Mouse (Mus musculus) intestine, postnatal 0 days (tissue): Measurements from ENCODE around the gene Hmga1b. TPM values are rescaled to one million over a fixed set of nuclear protein-coding genes. Genes with fewer than 3 reads are reported as not detected.
"Not testable (repeated sequence)": the region's sequence is repeated elsewhere in the genome, so short reads cannot be mapped to it uniquely, and the experiment has no call there.

ENCODE experiments used
- ATAC-seq: fragments of 200-750 bp; cut with Nextera tagmentation; 2 replicates; pipeline ENCODE4 v1.8.0; 2017; ENCODE audit warnings: mild to moderate bottlenecking, moderate TSS enrichment, moderate library complexity
- H3K27ac ChIP-seq: fragments of 300-500 bp; sonication (generic); 2 replicates; pipeline ENCODE4 v1.5.1; 2014; ENCODE audit warnings: mild to moderate bottlenecking, low read depth, low read length, moderate library complexity
- H3K27me3 ChIP-seq: fragments of 300-500 bp; sonication (generic); replicated peaks from 2 replicates; pipeline ENCODE4 v1.6.1; 2014; ENCODE audit warnings: low read length, mixed read lengths; ENCODE audit not compliant: control insufficient read depth, insufficient read depth
- H3K36me3 ChIP-seq: fragments of 300-500 bp; sonication (generic); 2 replicates; pipeline ENCODE4 v1.6.1; 2014; ENCODE audit warnings: mild to moderate bottlenecking, moderate library complexity; ENCODE audit not compliant: control insufficient read depth, insufficient read depth
- H3K4me1 ChIP-seq: fragments of 300-500 bp; sonication (generic); replicated peaks from 2 replicates; pipeline ENCODE4 v1.6.1; 2014; ENCODE audit warnings: antibody characterized with exemption, low read length, mixed read lengths; ENCODE audit not compliant: control insufficient read depth, insufficient read depth
- H3K4me2 ChIP-seq: fragments of 300-500 bp; sonication (generic); replicated peaks from 2 replicates; pipeline ENCODE4 v1.6.1; 2014; ENCODE audit warnings: low read depth, mild to moderate bottlenecking, moderate library complexity
- H3K4me3 ChIP-seq: fragments of 300-500 bp; sonication (generic); 2 replicates; pipeline ENCODE4 v1.5.1; 2014; ENCODE audit warnings: low read depth, low read length
- H3K9ac ChIP-seq: fragments of 300-500 bp; sonication (generic); 2 replicates; pipeline ENCODE4 v1.6.1; 2014; ENCODE audit warnings: mild to moderate bottlenecking, low read depth, low read length
- H3K9me3 ChIP-seq: fragments of 300-500 bp; sonication (generic); 2 replicates; pipeline ENCODE4 v1.6.1; 2016; ENCODE audit warnings: mixed run types; ENCODE audit not compliant: control insufficient read depth
- CTCF ChIP-seq: sonication (generic); IDR thresholded peaks from 2 replicates; pipeline ENCODE4 v1.5.1; 2016; ENCODE audit warnings: low read depth, mild to moderate bottlenecking, control low read depth, antibody characterized with exemption, moderate library complexity
- WGBS: fragments of 180-500 bp; shearing (Covaris S2); extraction: QIAGEN DNeasy Blood & Tissue Kit; methylation state at CpG from one replicate; pipeline ENCODE4 v1.1.7; 2014; 5-methylcytosine and 5-hydroxymethylcytosine counted together
- polyA plus RNA-seq: library from polyadenylated mRNA; unstranded; fragments of >200 nt; fragmentation: Nextera tagmentation; extraction: Ambion mirVana; gene quantifications from 2 replicates; pipeline ENCODE4 v1.2.1, GENCODE M21; 2015

Hmga1b gene
- polyA plus RNA-seq: 10.8 and 12.2 TPM in 2 replicates

DNA sequence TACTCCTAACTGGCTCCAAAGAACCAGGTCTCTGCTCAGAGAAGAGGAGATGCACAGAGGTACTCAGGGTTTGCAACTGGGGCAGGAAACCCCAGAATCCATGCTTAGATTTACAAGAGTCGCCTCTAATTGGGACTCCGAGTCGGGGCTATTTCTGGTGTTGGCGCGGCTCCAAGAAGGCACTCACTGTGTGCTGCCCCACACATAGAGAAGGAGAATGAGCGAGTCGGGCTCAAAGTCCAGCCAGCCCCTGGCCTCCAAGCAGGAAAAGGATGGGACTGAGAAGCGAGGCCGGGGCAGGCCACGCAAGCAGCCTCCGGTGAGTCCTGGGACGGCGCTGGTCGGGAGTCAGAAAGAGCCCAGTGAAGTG lies at the start of gene Hmga1b:
Gene Hmga1b, plus strand, starts transcription at position 123 of the 370 bp plus-strand sequence.
- H3K4me2 ChIP-seq: peak within 1 kb of the TSS; percentile 49
- ATAC-seq: peak; percentile 91
- H3K9me3 ChIP-seq, H3K27me3 ChIP-seq, H3K4me3 ChIP-seq, H3K36me3 ChIP-seq, H3K4me1 ChIP-seq: not testable (repeated sequence)
- H3K9ac ChIP-seq: peak within 1 kb of the TSS; percentile 22; the same call in 1 of the 2 replicates
- WGBS: 6% methylated on average over 13 of the region's 14 CpGs
- H3K27ac ChIP-seq: peak within 1 kb of the TSS; percentile 92

DNA sequence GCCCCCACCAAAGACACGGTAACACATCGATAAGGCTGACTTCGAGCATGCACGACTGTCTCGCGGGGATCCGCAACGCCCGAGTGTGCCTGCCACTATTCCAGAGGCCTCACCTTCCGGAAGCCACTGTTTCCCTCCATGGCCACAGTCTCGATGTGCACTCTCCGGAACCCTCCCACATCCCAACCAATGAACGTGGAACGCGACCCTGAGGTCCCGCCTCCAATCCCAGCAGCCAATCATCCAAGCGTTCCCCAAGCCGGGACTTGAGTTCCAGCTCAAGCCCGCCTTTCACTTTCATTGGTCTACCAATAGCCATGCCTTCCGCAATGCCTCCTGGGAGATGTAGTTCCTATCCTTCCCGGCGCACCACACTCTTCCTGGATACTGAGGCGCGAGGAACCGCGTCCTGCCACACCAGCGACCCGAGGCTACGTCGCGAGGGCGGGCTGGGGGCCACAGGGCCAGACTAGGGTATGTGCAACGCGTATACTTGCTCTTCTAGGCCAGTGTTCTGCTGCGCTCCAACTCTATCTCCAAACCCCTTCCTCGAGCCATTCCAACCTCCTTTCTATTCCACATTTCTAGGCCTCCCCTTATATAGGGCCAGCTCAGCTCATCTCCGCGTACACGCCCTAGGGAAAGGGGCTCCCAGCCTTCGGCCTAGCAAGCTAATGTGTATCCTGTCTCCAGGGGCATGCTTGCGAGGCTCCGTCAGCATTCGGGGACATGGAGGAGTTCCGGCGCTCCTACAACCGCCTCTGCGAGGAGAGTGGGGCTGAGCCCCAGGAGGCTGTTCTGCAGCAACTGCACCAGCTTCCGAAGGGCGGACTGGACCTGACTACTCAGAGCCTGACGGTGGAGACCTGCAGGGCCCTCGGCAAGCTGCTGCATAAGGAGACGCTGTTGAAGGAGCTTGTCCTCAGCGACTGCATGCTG lies 48.7 kb upstream of the Hmga1b start, which contains the start of the genes Cenpx and Lrrc45:
Gene Cenpx, minus strand, starts transcription at position 159 of the 939 bp plus-strand sequence.
Gene Lrrc45, plus strand, starts transcription at position 346 of the 939 bp plus-strand sequence.
- Histone ChIP-seq H3K4me2 (peak within 1 kb of the TSS; percentile 96), H3K36me3 (peaks cover 49% of the 10 kb centered on the region), H3K9me3 (no peaks in the 10 kb centered on the region), H3K4me3 (peak within 1 kb of the TSS; percentile 56), H3K4me1 (peaks cover 7% of the 10 kb centered on the region), H3K9ac (peak within 1 kb of the TSS; percentile 61), H3K27ac (peak within 1 kb of the TSS; percentile 64), H3K27me3 (no peaks in the 10 kb centered on the region)
- peak; percentile 91 for ATAC-seq
- TF ChIP-seq CTCF: no peak
- under 1% methylated on average over 53 of the region's 53 CpGs for WGBS

DNA sequence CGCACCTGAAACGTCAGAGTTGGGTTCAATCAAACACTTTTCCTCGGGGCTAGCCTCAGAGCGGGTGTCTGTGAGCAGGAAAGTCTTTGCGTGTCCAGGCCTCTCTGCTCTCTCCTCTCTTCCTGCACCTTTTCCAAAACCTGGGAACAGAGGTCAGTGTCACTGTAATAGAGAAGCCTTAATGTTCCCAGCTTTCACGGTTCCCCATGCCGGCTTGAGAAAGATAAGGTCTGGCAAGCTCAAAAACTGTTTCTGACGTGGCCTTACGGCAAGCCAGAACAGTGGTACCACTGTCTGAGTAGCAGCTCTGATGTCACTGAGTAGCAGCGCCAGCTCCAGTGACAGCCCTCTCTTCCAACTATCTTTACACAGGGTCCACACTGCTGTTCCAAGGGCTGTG lies 48.0 kb upstream of the Hmga1b start:
- no peak for ATAC-seq
- H3K9me3 ChIP-seq: no peaks in the 10 kb centered on the region
- H3K27me3 ChIP-seq: no peaks in the 10 kb centered on the region
- peaks cover 53% of the 10 kb centered on the region for H3K36me3 ChIP-seq
- peak overlapping the region; percentile 59 for H3K9ac ChIP-seq
- WGBS: 40% methylated on average over 10 of the region's 10 CpGs
- H3K4me3 ChIP-seq: peak overlapping the region; percentile 56
- peak overlapping the region; percentile 96 for H3K4me2 ChIP-seq
- no peak overlapping the region for H3K27ac ChIP-seq
- no peak for TF ChIP-seq CTCF
- peaks cover 7% of the 10 kb centered on the region for H3K4me1 ChIP-seq

GRCm38 (mm10) chr11:120715131-120715530 lies 47.5 kb upstream of the Hmga1b start:
- Histone ChIP-seq H3K4me2 (peak overlapping the region; percentile 96; the same call in 1 of the 2 replicates), H3K9ac (no peak overlapping the region), H3K27me3 (no peaks in the 10 kb centered on the region), H3K9me3 (no peaks in the 10 kb centered on the region), H3K27ac (no peak overlapping the region), H3K4me1 (peaks cover 7% of the 10 kb centered on the region), H3K4me3 (no peak overlapping the region), H3K36me3 (peaks cover 49% of the 10 kb centered on the region)
- ATAC-seq: no peak
- no peak for TF ChIP-seq CTCF
- 90% methylated on average over 9 of the region's 9 CpGs for WGBS

DNA sequence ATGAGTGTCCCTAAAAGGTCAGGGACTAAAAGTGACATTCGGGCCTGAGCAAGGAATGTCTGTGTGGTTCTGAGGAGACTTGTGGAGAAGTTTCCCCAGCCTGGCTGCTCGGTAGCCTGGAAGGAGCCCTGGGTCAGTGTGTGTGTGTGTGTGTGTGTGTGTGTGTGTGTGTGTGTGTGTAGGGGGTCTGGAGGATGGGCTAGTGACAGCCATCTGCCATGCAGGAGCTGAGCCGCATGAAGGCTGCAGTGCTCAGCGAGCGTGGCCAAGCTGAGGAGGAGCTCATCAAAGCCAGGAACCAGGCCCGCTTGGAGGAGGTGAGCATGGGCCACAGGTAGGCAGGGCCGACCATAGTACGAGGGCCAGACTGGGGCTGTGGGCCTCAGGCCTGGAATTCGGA lies 43.4 kb upstream of the Hmga1b start:
- no peak overlapping the region for H3K27ac ChIP-seq
- TF ChIP-seq CTCF: no peak
- H3K27me3 ChIP-seq: no peaks in the 10 kb centered on the region
- WGBS: 91% methylated on average over 9 of the region's 9 CpGs
- no peaks in the 10 kb centered on the region for H3K9me3 ChIP-seq
- peaks cover 18% of the 10 kb centered on the region for H3K4me1 ChIP-seq
- H3K36me3 ChIP-seq: peaks cover 36% of the 10 kb centered on the region
- no peak for ATAC-seq
- H3K4me3 ChIP-seq: no peak overlapping the region
- H3K4me2 ChIP-seq: no peak overlapping the region
- no peak overlapping the region for H3K9ac ChIP-seq

DNA sequence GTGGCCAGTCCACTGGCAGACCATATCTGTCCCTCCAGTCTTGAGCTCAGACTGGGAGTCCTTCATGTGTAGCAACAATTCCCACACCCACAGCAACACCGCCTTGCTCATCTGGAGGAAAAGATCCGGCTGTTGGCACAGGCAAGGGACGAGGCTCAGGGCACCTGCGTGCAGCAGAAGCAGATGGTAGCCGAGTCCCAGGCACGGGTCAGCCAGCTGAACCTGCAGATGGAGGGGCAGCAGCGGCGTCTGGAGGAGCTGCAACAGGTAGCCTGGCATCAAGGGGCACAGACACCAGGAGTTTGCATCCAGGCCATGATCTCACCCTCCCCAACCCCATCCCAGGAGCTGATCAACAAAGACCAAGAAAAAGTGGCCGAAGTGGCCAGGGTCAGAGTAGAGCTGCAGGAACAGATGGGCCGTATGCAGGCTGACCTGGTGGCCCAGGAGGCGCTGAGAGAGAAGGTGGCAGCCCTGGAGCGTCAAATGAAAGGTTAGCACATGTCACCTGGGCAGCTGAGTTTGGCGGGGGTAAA lies 42.7 kb upstream of the Hmga1b start:
- Histone ChIP-seq H3K9me3 (no peaks in the 10 kb centered on the region), H3K9ac (no peak overlapping the region), H3K36me3 (peaks cover 38% of the 10 kb centered on the region), H3K4me3 (no peak overlapping the region), H3K4me2 (no peak overlapping the region), H3K4me1 (0 out of 2 replicates have a peak, but pooled peaks cover 13% of the 10 kb centered on the region), H3K27me3 (no peaks in the 10 kb centered on the region), H3K27ac (no peak overlapping the region)
- WGBS: 90% methylated on average over 13 of the region's 13 CpGs
- ATAC-seq: no peak
- no peak for TF ChIP-seq CTCF
